Mouse (Mus musculus): Measurements from ENCODE around the gene Cd300ld3.

- TF ChIP-seq ZNF384 (IDR thresholded peaks at IDR 0.05; ENCODE audit: low read depth, low read length) (no peak), CHD2 (IDR thresholded peaks at IDR 0.05; ENCODE audit: low read depth, low read length) (no peak), HCFC1 (IDR thresholded peaks at IDR 0.05; ENCODE audit: borderline replicate concordance, insufficient read depth, low read length) (no peak), MAFK (IDR thresholded peaks at IDR 0.05; ENCODE audit: insufficient read depth, low read depth, low read length) (no peak)
Measured at GRCm38 (mm10) chr11:115059797-115060196, 11.6 kb upstream of the Cd300ld3 start.

Measured in ES-E14 (cell line).